16 mouse cellular contexts compared by ENCODE assay signal in genomic region chr6:125568381-125568780, GRCm38 (mm10). TPM values are rescaled to one million over a fixed set of nuclear protein-coding genes. Genes with fewer than 3 reads are reported as not detected.
DNase-seq lines count a peak whose midpoint lies in the region; ATAC-seq and TF ChIP-seq lines count a peak whose summit lies in the region.
"Had no signal": no experiment of that assay in that cellular context is flagged by ENCODE, and none has a peak within 500 bp of the region (broad histone marks: within the 10 kb centered on the region; RNA-seq: fewer than 3 reads in every experiment).

No protein-coding gene starts in this region.

- no peak for TF ChIP-seq CTCF in heart, postnatal 0 days (IDR thresholded peaks at IDR 0.05; ENCODE audit: low read depth)
- TF ChIP-seq CTCF in bone marrow, adult 2 months (IDR thresholded peaks at IDR 0.05; ENCODE audit: control insufficient read depth, insufficient read depth, low read length) = no peak
- no peak for TF ChIP-seq CTCF in liver, postnatal 0 days (IDR thresholded peaks at IDR 0.05; ENCODE audit: low read depth)
- TF ChIP-seq CTCF in gastrocnemius, adult 2 months (IDR thresholded peaks at IDR 0.05) = no peak

- no peak for ATAC-seq in heart, postnatal 0 days (ENCODE audit: insufficient read depth, low read depth)
- ATAC-seq in heart, embryonic 12.5 days (ENCODE audit: insufficient number of reproducible peaks, low FRiP score) = no peak
- ATAC-seq in liver, postnatal 0 days = no peak
- ATAC-seq: midbrain, embryonic 15.5 days had no signal

- 30% methylated on average over 2 of the region's 2 CpGs for WGBS in heart, postnatal 0 days
- WGBS in heart, embryonic 12.5 days = 59% methylated on average over 2 of the region's 2 CpGs
- 60% methylated on average over 2 of the region's 2 CpGs for WGBS in bone marrow, adult 2 months
- 49% methylated on average over 2 of the region's 2 CpGs for WGBS in liver, postnatal 0 days (ENCODE audit: insufficient replicate concordance)

- H3K36me3 ChIP-seq in heart, postnatal 0 days (replicated peaks; ENCODE audit: control insufficient read depth, insufficient read depth, low read length) = no peaks in the 10 kb centered on the region
- H3K36me3 ChIP-seq in heart, embryonic 12.5 days = no peaks in the 10 kb centered on the region
- H3K36me3 ChIP-seq in liver, postnatal 0 days (replicated peaks; ENCODE audit: insufficient read depth, low read length) = no peaks in the 10 kb centered on the region
- H3K36me3 ChIP-seq: forebrain, embryonic 12.5 days; hindbrain, embryonic 10.5 days; kidney, embryonic 15.5 days; midbrain, embryonic 15.5 days; stomach, embryonic 15.5 days had no signal

- no peaks in the 10 kb centered on the region for H3K9me3 ChIP-seq in heart, postnatal 0 days (replicated peaks; ENCODE audit: control insufficient read depth, low read length)
- no peaks in the 10 kb centered on the region for H3K9me3 ChIP-seq in heart, embryonic 12.5 days (replicated peaks)
- H3K9me3 ChIP-seq in liver, postnatal 0 days (ENCODE audit: low read length) = no peaks in the 10 kb centered on the region
- H3K9me3 ChIP-seq: forebrain, embryonic 12.5 days; hindbrain, embryonic 10.5 days; kidney, embryonic 15.5 days; midbrain, embryonic 15.5 days; stomach, embryonic 15.5 days had no signal

- TF ChIP-seq POLR2A in bone marrow, adult 2 months (IDR thresholded peaks at IDR 0.05; ENCODE audit: borderline replicate concordance, control insufficient read depth, low read depth, low read length) = no peak

- H3K4me1 ChIP-seq in heart, postnatal 0 days (ENCODE audit: control insufficient read depth, insufficient read depth) = peaks cover 4% of the 10 kb centered on the region; the same call in 1 of the 2 replicates
- H3K4me1 ChIP-seq in heart, embryonic 12.5 days (replicated peaks) = peaks cover 23% of the 10 kb centered on the region
- peaks cover 2% of the 10 kb centered on the region for H3K4me1 ChIP-seq in bone marrow, adult 2 months (ENCODE audit: control insufficient read depth, insufficient read depth, low read length)
- peaks cover 27% of the 10 kb centered on the region for H3K4me1 ChIP-seq in liver, postnatal 0 days (ENCODE audit: insufficient read depth)

- H3K27me3 ChIP-seq in heart, postnatal 0 days (ENCODE audit: control insufficient read depth, insufficient read depth, low read length) = no peaks in the 10 kb centered on the region
- no peaks in the 10 kb centered on the region for H3K27me3 ChIP-seq in heart, embryonic 12.5 days (replicated peaks)
- no peaks in the 10 kb centered on the region for H3K27me3 ChIP-seq in liver, postnatal 0 days (ENCODE audit: insufficient read depth, low read length)
- H3K27me3 ChIP-seq: forebrain, embryonic 12.5 days; kidney, embryonic 15.5 days; midbrain, embryonic 15.5 days; stomach, embryonic 15.5 days had no signal

- no peak overlapping the region for H3K4me2 ChIP-seq in heart, postnatal 0 days (ENCODE audit: low read depth, low read length)
- H3K4me2 ChIP-seq in heart, embryonic 12.5 days = no peak overlapping the region
- H3K4me2 ChIP-seq in liver, postnatal 0 days (ENCODE audit: low read depth, low read length) = no peak overlapping the region
- H3K4me2 ChIP-seq: forebrain, embryonic 12.5 days; kidney, embryonic 15.5 days; midbrain, embryonic 15.5 days; stomach, embryonic 15.5 days had no signal

- H3K27ac ChIP-seq in heart, postnatal 0 days (ENCODE audit: low read depth) = no peak overlapping the region
- no peak overlapping the region for H3K27ac ChIP-seq in heart, embryonic 12.5 days (ENCODE audit: poor library complexity, severe bottlenecking)
- H3K27ac ChIP-seq in bone marrow, adult 2 months (ENCODE audit: control insufficient read depth, insufficient read depth, low read depth, low read length, poor library complexity) = peak overlapping the region; percentile 39; the same call in 1 of the 2 replicates
- H3K27ac ChIP-seq in liver, postnatal 0 days (ENCODE audit: low read depth) = peak overlapping the region; percentile 41; the same call in 1 of the 2 replicates
- no peak overlapping the region for H3K27ac ChIP-seq in gastrocnemius, adult 2 months
- H3K27ac ChIP-seq: forebrain, embryonic 12.5 days; hindbrain, embryonic 10.5 days; kidney, embryonic 15.5 days; midbrain, embryonic 15.5 days; stomach, embryonic 15.5 days had no signal

- no peak overlapping the region for H3K4me3 ChIP-seq in heart, postnatal 0 days (ENCODE audit: low read depth, low read length)
- H3K4me3 ChIP-seq in heart, embryonic 12.5 days = no peak overlapping the region
- no peak overlapping the region for H3K4me3 ChIP-seq in bone marrow, adult 2 months (replicated peaks; ENCODE audit: control insufficient read depth, low read depth, low read length)
- H3K4me3 ChIP-seq in liver, postnatal 0 days (ENCODE audit: low read depth, low read length) = no peak overlapping the region
- H3K4me3 ChIP-seq in gastrocnemius, adult 2 months = no peak overlapping the region
- H3K4me3 ChIP-seq: forebrain, embryonic 12.5 days; hindbrain, embryonic 10.5 days; kidney, embryonic 15.5 days; midbrain, embryonic 15.5 days; stomach, embryonic 15.5 days had no signal

- intact Hi-C loops in gastrocnemius, adult 2 months (cut with DNase I) = no loop called here

- H3K9ac ChIP-seq in heart, postnatal 0 days (replicated peaks; ENCODE audit: low read depth, low read length) = no peak overlapping the region
- no peak overlapping the region for H3K9ac ChIP-seq in heart, embryonic 12.5 days
- H3K9ac ChIP-seq in liver, postnatal 0 days (replicated peaks) = no peak overlapping the region
- H3K9ac ChIP-seq: forebrain, embryonic 12.5 days; kidney, embryonic 15.5 days; midbrain, embryonic 15.5 days; stomach, embryonic 15.5 days had no signal

- peak; percentile 41 for DNase-seq in heart, postnatal 0 days (ENCODE audit: low spot score)
- DNase-seq in heart, postnatal 4 days = peak; percentile 38
- no peak for DNase-seq in liver, postnatal 0 days
- no peak for DNase-seq in layer of hippocampus, adult 9-11 months
- DNase-seq in gastrocnemius, adult 2 months = no peak
- DNase-seq: B cell, adult 2 months; cerebellum, postnatal 10 days; layer of hippocampus, postnatal 36 days; left cerebral cortex, postnatal 4 days had no signal

- TF ChIP-seq EP300 in heart, postnatal 0 days (IDR thresholded peaks at IDR 0.05; ENCODE audit: low read depth) = no peak
- 0 out of 2 replicates have a peak, but pooled peaks have one; percentile 31 for TF ChIP-seq EP300 in liver, postnatal 0 days (IDR thresholded peaks at IDR 0.05; ENCODE audit: low read depth)

RNA-seq across cellular contexts. Expression of gene Vwf, which starts 21.8 kb away (rescaled TPM):
- 70.5 and 99.9 TPM in 2 replicates for total RNA-seq in heart, postnatal 0 days (2014; rRNA removed; ENCODE audit: low replicate concordance)
- 21.9 and 25.3 TPM in 2 replicates for polyA plus RNA-seq in heart, postnatal 0 days (2015; fragmentation: Nextera tagmentation; extraction: Ambion mirVana)
- polyA plus RNA-seq in heart, embryonic 12.5 days (2016; fragmentation: Nextera tagmentation; extraction: Ambion mirVana) = 19.8 and 21.4 TPM in 2 replicates
- 83.1 and 147 TPM in 2 replicates for polyA plus RNA-seq in bone marrow, adult 2 months (2011; ENCODE audit: insufficient read depth, insufficient read length, low replicate concordance, missing spikeins)
- total RNA-seq in heart, postnatal 4 days (2021) = 10 to 100 TPM; 86.0 to 87.2 TPM
- polyA plus RNA-seq in liver, postnatal 0 days (2015; fragmentation: Nextera tagmentation; extraction: Ambion mirVana) = 13.4 and 14.8 TPM in 2 replicates
- 10 to 100 TPM; 12.5 to 15.3 TPM for total RNA-seq in gastrocnemius, adult 2 months (2021)

Comparison
In these comparisons a context has a peak if more than half of its experiments do, and no peak if none do; other contexts are left out.
1. DNase-seq: peak in heart, postnatal 0 days (single experiment) and heart, postnatal 4 days (single experiment); none in liver, postnatal 0 days (single experiment), layer of hippocampus, adult 9-11 months (single experiment) and gastrocnemius, adult 2 months (single experiment).
2. H3K27ac ChIP-seq: peak in bone marrow, adult 2 months (single experiment) and liver, postnatal 0 days (single experiment); none in heart, postnatal 0 days (single experiment), heart, embryonic 12.5 days (single experiment) and gastrocnemius, adult 2 months (single experiment).